Mouse (Mus musculus) testis, postnatal 14 days (tissue): ENCODE results near the gene Zfp114.

Experiments
- DNase-seq: peaks from one replicate; pipeline ENCODE4 v3.0.0; 2021; ENCODE audit warnings: low spot score

Gene Zfp114

DNA sequence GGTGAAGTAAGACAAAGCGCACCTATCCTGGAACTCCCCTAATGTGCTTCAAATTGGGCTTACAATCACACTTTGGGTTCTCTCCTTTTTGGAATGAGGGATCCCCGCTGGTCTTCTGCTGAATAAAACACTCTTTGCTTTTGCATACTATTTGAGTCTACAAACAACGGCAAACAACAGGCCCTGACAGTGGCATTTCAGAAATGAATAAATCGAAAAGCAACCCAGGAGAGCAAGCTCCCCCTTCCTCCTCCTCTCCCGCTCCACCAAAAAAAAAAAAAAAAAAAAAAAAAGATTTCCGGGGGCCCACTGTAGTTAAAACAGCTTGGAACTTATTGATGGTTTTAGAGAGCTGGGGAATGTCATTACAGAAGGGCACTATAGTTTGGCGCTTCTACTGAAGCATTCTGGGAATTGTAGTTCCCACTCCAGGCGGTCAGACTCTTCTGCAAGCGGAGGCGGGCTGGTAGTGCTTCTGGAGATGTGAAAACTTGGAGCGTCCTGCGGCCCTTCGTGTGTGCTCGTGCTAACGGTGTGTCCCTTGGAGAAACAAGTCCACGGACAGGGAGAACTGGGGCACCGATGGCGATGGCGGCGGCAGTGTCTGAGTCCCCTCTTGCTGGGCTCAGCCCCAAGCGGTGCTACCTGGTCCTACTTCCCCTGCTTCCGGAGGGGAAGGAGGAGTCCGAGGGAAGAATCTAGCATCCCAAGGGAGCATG is at the start of gene Zfp114:
TSS of gene Zfp114 (plus strand) at position 443 of the 719 bp plus-strand sequence.
- DNase-seq = peak; percentile 79

GRCm38 (mm10) chr7:24133425-24133995 is 41.4 kb upstream of the Zfp114 start:
- no peak for DNase-seq

- peak; percentile 82 for DNase-seq
Observed at GRCm38 (mm10) chr7:24133996-24134828, 40.6 kb upstream of the Zfp114 start, which contains the start of gene Zfp235. Gene Zfp235 (plus strand): TSS chr7:24134169.

DNA sequence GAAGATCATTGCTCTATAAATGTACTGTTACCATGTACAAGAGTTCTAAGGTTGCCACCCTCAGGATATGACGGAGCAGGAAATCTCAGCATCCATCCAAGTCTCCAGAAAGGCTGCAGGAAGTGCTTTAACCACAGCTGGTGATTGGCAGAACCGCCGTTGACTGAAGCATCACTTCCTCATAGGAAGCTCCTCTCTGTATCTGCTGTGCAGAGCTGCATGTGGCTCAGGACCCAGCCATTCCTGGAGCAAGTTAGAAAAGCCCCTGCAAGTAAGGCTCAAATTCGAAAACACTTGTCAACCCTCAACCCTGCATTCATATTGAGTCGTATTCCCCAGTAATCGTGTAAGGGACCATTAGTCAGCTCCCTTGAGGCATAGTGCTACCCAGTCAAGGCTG is 32.3 kb upstream of the Zfp114 start:
- no peak for DNase-seq

GRCm38 (mm10) chr7:24153272-24153671 is 21.6 kb upstream of the Zfp114 start:
- peak; percentile 1 for DNase-seq

- no peak for DNase-seq
Observed at GRCm38 (mm10) chr7:24172191-24172590, 2.7 kb upstream of the Zfp114 start.

GRCm38 (mm10) chr7:24175337-24175711 is 464 bp downstream of the Zfp114 start:
- DNase-seq = no peak

GRCm38 (mm10) chr7:24187611-24188010 is 12.8 kb downstream of the Zfp114 start:
- DNase-seq = no peak

DNA sequence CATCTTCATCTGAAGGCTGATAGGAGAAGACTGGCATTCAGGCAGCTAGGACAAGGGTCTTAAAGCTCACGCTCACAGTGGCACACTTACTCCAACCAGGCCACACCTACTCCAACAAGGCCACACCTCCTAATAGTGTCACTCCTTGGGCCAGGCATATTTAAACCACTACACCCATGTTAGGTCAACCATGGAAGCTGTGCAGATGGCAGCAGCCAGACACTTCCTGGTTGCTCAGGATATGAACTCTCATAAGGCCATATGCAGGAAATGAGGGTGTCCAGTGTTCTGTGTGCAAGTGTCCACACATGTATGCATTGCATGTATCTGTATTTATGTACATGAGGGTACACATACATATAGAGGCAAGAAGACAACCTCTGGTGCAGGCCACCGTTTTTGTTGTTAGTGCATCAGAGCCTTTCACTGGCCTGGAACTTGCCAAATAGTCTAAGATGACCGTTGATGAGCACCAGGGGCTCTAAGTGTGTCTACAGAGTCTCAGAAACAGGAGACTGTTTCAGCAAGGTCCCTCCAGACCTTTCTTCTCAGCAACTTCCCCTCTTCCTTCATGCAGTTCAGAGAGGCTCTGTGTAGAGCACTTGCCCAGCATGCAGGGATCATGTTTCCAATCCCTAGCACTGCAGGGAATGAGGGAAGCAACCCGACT is 14.2 kb downstream of the Zfp114 start:
- DNase-seq = no peak

- no peak for DNase-seq
Observed at GRCm38 (mm10) chr7:24189571-24189944, 14.7 kb downstream of the Zfp114 start.

DNA sequence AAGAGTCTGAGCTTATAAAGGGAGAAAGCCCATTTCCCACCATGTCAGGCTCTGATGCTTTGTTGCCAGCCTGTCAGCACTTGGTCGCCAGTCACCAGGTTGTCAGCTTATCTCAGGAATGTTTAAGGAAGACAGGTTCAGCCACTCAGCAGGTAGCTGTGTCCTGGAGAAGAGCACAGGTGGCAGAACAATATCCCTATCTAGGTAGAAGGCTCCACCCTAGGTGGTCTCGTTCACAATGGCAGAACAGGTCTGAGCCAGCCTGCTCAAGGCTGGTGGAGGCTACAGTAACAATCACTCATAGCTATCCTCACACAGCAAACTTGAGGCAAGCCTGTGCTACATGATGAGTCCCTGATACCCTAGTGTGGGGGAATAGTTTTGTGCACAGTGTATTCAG is 16.5 kb downstream of the Zfp114 start:
- no peak for DNase-seq

GRCm38 (mm10) chr7:24193157-24193556 is 18.3 kb downstream of the Zfp114 start:
- DNase-seq = no peak

GRCm38 (mm10) chr7:24196961-24197360 is 22.1 kb downstream of the Zfp114 start:
- no peak for DNase-seq

DNA sequence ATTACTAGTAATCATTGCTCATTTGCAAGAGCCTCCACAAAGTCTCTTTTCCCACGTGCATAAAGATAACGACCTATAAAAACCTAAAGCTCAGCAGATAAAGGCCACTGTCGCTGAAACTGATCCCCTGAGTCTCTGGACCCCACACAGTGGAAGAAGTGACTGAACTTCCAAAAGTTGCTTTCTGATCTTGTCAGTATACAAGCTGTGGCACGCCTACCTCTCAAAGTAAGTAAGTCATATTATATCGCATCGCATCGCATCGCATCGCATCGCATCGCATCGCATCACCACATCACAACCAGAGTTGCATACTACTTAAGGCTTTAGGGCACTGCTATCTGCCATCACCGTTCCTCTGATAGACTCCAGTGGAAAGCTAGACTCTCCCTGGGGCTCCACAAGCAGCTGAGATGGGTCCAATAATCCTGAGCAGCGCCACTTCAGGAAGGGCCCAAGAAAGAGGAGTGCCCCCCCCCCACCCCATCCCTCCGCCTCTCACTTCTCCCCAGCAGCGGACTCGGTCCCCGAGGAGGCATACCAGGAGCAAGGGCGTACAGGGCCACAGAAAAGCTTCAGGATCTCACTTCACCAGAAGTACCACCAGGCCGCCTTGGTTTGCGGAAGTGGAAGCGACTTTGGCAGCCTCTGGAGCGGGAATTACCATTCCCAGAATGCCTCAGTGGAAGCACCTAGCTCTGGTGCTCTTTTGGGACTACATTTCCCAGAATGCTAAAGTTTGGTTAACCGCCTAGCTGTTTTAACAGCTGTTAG is 32.8 kb downstream of the Zfp114 start:
- peak; percentile 75 for DNase-seq

DNA sequence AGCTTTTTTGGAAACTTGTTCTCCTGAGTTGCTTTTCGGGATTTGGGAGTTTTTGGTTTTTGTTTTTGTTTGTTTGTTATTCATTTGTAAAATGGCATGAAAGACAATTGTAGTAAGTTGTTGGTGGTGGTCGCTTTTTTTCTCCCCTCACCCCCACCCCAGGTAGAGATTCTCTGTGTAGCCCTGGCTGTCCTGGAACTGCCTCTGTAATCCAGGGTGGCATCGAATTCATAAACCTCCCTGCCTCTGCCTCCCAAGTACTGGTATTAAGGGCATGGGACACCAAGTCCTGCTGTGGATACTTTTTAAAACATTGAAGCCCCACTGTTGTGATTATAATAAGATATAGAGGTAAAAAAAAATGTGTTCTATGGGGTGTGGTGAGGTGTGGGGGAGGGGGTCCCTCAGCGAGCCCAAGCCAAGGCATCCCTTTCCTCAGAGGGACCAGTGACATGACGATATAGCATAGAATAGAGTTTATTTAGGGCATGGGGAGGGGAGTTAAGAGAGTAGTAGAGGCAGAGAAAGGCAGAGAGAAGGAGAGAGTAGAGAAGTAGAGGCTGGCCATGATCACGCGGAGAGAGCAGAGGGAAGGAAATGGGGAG is 33.5 kb downstream of the Zfp114 start:
- DNase-seq = no peak

DNA sequence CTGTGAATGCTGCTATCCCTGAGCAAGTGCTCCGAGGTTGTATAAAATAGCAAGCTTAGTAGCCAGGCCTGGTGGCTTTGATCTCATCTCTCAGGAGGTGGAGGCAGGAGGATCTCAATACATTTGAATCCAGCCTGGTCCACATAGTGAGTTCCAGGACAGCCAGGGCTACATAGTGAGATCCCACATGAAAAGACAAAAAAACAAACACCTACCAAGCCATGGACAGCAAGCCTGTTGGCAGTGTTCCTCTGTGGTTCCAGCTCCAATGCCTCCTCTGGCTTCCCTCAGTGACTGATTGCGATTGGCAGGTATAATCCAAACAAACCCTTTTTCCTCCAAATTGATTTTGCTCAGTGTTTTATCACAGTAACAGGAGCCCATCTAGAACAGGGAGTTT is 35.4 kb downstream of the Zfp114 start:
- DNase-seq = no peak

GRCm38 (mm10) chr7:24211343-24211742 is 36.5 kb downstream of the Zfp114 start, which contains the start of gene Zfp111:
Gene Zfp111 (minus strand): TSS chr7:24211443.
- DNase-seq = no peak
